28 mouse cellular contexts compared by ENCODE assay signal in the genomic region with DNA sequence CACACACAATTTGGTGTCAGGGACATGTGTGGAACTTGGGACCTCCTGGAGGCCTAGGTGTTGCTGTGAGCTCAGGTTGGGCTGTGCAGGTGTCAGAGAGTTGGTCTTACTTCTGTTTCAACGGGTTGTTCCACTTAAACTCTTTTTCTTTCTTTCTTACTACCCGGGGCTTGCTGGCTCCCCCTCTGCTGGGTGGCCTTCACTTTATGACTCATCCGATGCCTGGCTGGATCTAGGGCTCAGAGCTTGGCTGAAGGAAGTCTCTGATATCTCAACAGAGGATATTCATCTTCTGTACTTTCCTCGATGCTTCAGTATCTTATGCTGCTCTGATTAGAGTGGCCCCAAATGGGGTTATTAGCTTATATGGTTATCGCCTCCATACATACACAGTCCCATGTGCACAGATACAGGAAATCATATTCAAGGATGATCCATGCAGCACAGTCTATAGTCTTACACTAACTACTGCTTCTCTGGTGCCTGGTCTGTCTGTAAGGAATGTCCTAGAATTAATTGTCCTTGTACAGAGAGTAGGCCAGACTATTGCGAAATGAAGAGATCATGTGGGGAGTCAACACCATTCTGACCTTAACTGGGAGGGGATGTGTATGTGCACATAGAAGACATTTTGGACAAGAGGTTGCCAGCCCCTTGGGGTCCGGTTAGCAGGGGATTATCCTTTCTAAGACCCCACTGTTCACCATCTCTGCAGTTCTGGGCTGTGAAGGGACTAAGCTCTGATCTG. TPM values are rescaled to one million over a fixed set of nuclear protein-coding genes. Genes with fewer than 3 reads are reported as not detected.
A peak's percentile ranks its signal among the peaks of the same experiment; 100 is the strongest.
DNase-seq lines count a peak whose midpoint lies in the region; ATAC-seq and TF ChIP-seq lines count a peak whose summit lies in the region.
"Had no signal": no experiment of that assay in that cellular context is flagged by ENCODE, and none has a peak within 500 bp of the region (broad histone marks: within the 10 kb centered on the region; RNA-seq: fewer than 3 reads in every experiment).

No protein-coding gene starts in this region.

- no peak overlapping the region for H3K9ac ChIP-seq in stomach, postnatal 0 days (ENCODE audit: low read length)
- H3K9ac ChIP-seq: embryonic facial prominence, embryonic 15.5 days; heart, embryonic 12.5 days; limb, embryonic 15.5 days; liver, embryonic 14.5 days; lung, embryonic 14.5 days had no signal

- peak; percentile 90 for DNase-seq in adrenal gland, adult 2 months
- DNase-seq in adrenal gland, postnatal 4 days (ENCODE audit: low spot score in 2 of 2), result no peak
- peak; percentile 74 for DNase-seq in ovary, adult 18-20 months (ENCODE audit: low spot score)
- DNase-seq in ovary, postnatal 10 days (ENCODE audit: low spot score), result no peak
- DNase-seq in adipocyte (ENCODE audit: low spot score), result peak; percentile 14
- DNase-seq in stomach, postnatal 0 days (ENCODE audit: low spot score), result no peak
- no peak for DNase-seq in thymus, postnatal 14 days
- DNase-seq in gastrocnemius, postnatal 4 days (ENCODE audit: low spot score in 2 of 2), result no peak
- DNase-seq: cerebellum, adult 11 months; cerebellum, adult 9-11 months; gastrocnemius, postnatal 10 days; heart, adult 11 months; heart, postnatal 10 days; kidney, adult 9 months; kidney, postnatal 25 days; lung, embryonic 14.5 days; lung, postnatal 4 days had no signal

- WGBS in stomach, postnatal 0 days, result 57% methylated on average over 7 of the region's 7 CpGs

- no peak for TF ChIP-seq CTCF in stomach, postnatal 0 days (IDR thresholded peaks at IDR 0.05; ENCODE audit: low read depth)

- H3K36me3 ChIP-seq in stomach, postnatal 0 days (ENCODE audit: control insufficient read depth, insufficient read depth, low read length), result no peaks in the 10 kb centered on the region
- H3K36me3 ChIP-seq: embryonic facial prominence, embryonic 15.5 days; G1E; heart, embryonic 12.5 days; hindbrain, embryonic 10.5 days; limb, embryonic 15.5 days had no signal

- H3K4me2 ChIP-seq in stomach, postnatal 0 days (replicated peaks; ENCODE audit: low read depth), result no peak overlapping the region
- H3K4me2 ChIP-seq: embryonic facial prominence, embryonic 15.5 days; heart, embryonic 12.5 days; limb, embryonic 15.5 days; lung, embryonic 14.5 days had no signal

- H3K27me3 ChIP-seq in stomach, postnatal 0 days (ENCODE audit: control insufficient read depth, insufficient read depth, low read length), result no peaks in the 10 kb centered on the region

- no peak overlapping the region for H3K27ac ChIP-seq in stomach, postnatal 0 days (replicated peaks)
- H3K27ac ChIP-seq: embryonic facial prominence, embryonic 15.5 days; hindbrain, embryonic 10.5 days; layer of hippocampus, adult 2 months; limb, embryonic 15.5 days; liver, embryonic 14.5 days had no signal

- TF ChIP-seq EP300 in stomach, postnatal 0 days (optimal IDR thresholded peaks at IDR 0.05), result no peak

- 0 out of 2 replicates have a peak, but pooled peaks have one; percentile 25 for ATAC-seq in stomach, postnatal 0 days (ENCODE audit: low FRiP score, low TSS enrichment)
- ATAC-seq: activated CD4-positive, CD25-positive, alpha-beta regulatory T cell, adult 4 months; intestine, embryonic 16.5 days; midbrain, embryonic 16.5 days had no signal

- H3K4me3 ChIP-seq in stomach, postnatal 0 days (ENCODE audit: low read depth, low read length), result no peak overlapping the region
- H3K4me3 ChIP-seq: embryonic facial prominence, embryonic 15.5 days; heart, embryonic 12.5 days; hindbrain, embryonic 10.5 days; layer of hippocampus, adult 2 months; limb, embryonic 15.5 days had no signal

- H3K9me3 ChIP-seq in stomach, postnatal 0 days (ENCODE audit: control insufficient read depth, low read length), result no peaks in the 10 kb centered on the region
- H3K9me3 ChIP-seq: embryonic facial prominence, embryonic 15.5 days; G1E; heart, embryonic 12.5 days; hindbrain, embryonic 10.5 days; limb, embryonic 15.5 days had no signal

- H3K4me1 ChIP-seq in stomach, postnatal 0 days (replicated peaks; ENCODE audit: control insufficient read depth, insufficient read depth), result no peaks in the 10 kb centered on the region
- H3K4me1 ChIP-seq: embryonic facial prominence, embryonic 15.5 days had no signal

RNA-seq across cellular contexts. Expression of gene Stra6, which starts 27.5 kb away (rescaled TPM):
- total RNA-seq in adrenal gland, adult 2 months (2021), result 1 to 10 TPM; 1.5 to 1.8 TPM
- polyA plus RNA-seq in adrenal gland, adult 2 months (2012; rRNA removed), result 2.0 and 2.6 TPM in 2 replicates
- total RNA-seq in adrenal gland, postnatal 4 days (2021), result 1 to 10 TPM in 1 of 2 experiments, under 1 TPM in 1; 0.90 to 2.2 TPM
- 0.18 and 0.56 TPM in 2 replicates for polyA plus RNA-seq in stomach, postnatal 0 days (2015; fragmentation: Nextera tagmentation; extraction: Ambion mirVana)
- total RNA-seq in gastrocnemius, postnatal 4 days (2021), result 1 to 10 TPM in 1 of 2 experiments, under 1 TPM in 1; 0.74 to 1.1 TPM
- total RNA-seq: common myeloid progenitor, adult 5-6 weeks had no signal
- polyA plus RNA-seq: G1E had no signal

RNA-seq across cellular contexts. Expression of gene Cyp11a1, which starts 29.9 kb away (rescaled TPM):
- 1,000 to 10,000 TPM; 6,621 to 7,422 TPM for total RNA-seq in adrenal gland, adult 2 months (2021)
- polyA plus RNA-seq in adrenal gland, adult 2 months (2012; rRNA removed), result 1,463 and 1,873 TPM in 2 replicates
- total RNA-seq in adrenal gland, postnatal 4 days (2021), result 1,000 to 10,000 TPM; 2,307 to 2,341 TPM
- 0.98 and 1.0 TPM in 2 replicates for polyA plus RNA-seq in stomach, postnatal 0 days (2015; fragmentation: Nextera tagmentation; extraction: Ambion mirVana)
- 1 to 10 TPM; 5.4 TPM for total RNA-seq in gastrocnemius, postnatal 4 days (2021)
- total RNA-seq: common myeloid progenitor, adult 5-6 weeks had no signal
- polyA plus RNA-seq: activated CD4-positive, CD25-positive, alpha-beta regulatory T cell, adult 4 months; heart, embryonic 12.5 days; hindbrain, embryonic 10.5 days had no signal

Comparison
In these comparisons a context has a peak if more than half of its experiments do, and no peak if none do; other contexts are left out.
1. DNase-seq: peak in adrenal gland, adult 2 months (single experiment), ovary, adult 18-20 months (single experiment) and adipocyte (single experiment); none in adrenal gland, postnatal 4 days (0 of 2), ovary, postnatal 10 days (single experiment), stomach, postnatal 0 days (single experiment), thymus, postnatal 14 days (single experiment) and gastrocnemius, postnatal 4 days (0 of 2).
2. RNA of gene Cyp11a1, which starts 29.9 kb away (total RNA-seq): 6,621 to 7,422 TPM in adrenal gland, adult 2 months and 2,307 to 2,341 TPM in adrenal gland, postnatal 4 days; 5.4 TPM in gastrocnemius, postnatal 4 days; every median in the first group is over 100 times any median in the second.